Mouse (Mus musculus): ENCODE measurements around the gene Mrpl20. TPM values are rescaled to one million over a fixed set of nuclear protein-coding genes. Genes with fewer than 3 reads are reported as not detected.

The Mrpl20 gene
- polyA plus RNA-seq, 1 experiment from 2014 or later, result 248 TPM

Small RNAs within 50 kb of the gene (microRNA-seq; reads per million reads assigned to microRNA genes)
- not detected for gene Gm27743

Other genes with a start within 250 kb of the Mrpl20 start
- gene Nadk, start 240.5 kb upstream of the Mrpl20 start, polyA plus RNA-seq (2015; fragmentation: Nextera tagmentation; extraction: Ambion mirVana), result 80.6 and 85.9 TPM in 2 replicates
- gene Slc35e2, start 201.5 kb upstream of the Mrpl20 start, polyA plus RNA-seq (2015; fragmentation: Nextera tagmentation; extraction: Ambion mirVana), result 14.6 and 16.3 TPM in 2 replicates
- gene Cdk11b, start 178.0 kb upstream of the Mrpl20 start, polyA plus RNA-seq (2015; fragmentation: Nextera tagmentation; extraction: Ambion mirVana), result 49.3 and 53.0 TPM in 2 replicates
- not detected in 2 replicates for gene Gm10563, start 157.5 kb upstream of the Mrpl20 start, polyA plus RNA-seq (2015; fragmentation: Nextera tagmentation; extraction: Ambion mirVana)
- 4.7 and 6.5 TPM in 2 replicates for gene Mmp23, start 149.5 kb upstream of the Mrpl20 start, polyA plus RNA-seq (2015; fragmentation: Nextera tagmentation; extraction: Ambion mirVana)
- gene Mib2, start 133.7 kb upstream of the Mrpl20 start, polyA plus RNA-seq (2015; fragmentation: Nextera tagmentation; extraction: Ambion mirVana), result 50.6 and 62.2 TPM in 2 replicates
- gene Fndc10, start 108.5 kb upstream of the Mrpl20 start, polyA plus RNA-seq (2015; fragmentation: Nextera tagmentation; extraction: Ambion mirVana), result 17.2 and 20.6 TPM in 2 replicates
- gene Ssu72, start 98.1 kb upstream of the Mrpl20 start, polyA plus RNA-seq (2015; fragmentation: Nextera tagmentation; extraction: Ambion mirVana), result 160 and 166 TPM in 2 replicates
- 23.8 and 27.0 TPM in 2 replicates for gene Tmem240, start 68.1 kb upstream of the Mrpl20 start, polyA plus RNA-seq (2015; fragmentation: Nextera tagmentation; extraction: Ambion mirVana)
- 92.0 and 99.4 TPM in 2 replicates for gene Atad3a, start 41.8 kb upstream of the Mrpl20 start, polyA plus RNA-seq (2015; fragmentation: Nextera tagmentation; extraction: Ambion mirVana)
- 32.2 and 33.7 TPM in 2 replicates for gene Vwa1, start 28.2 kb upstream of the Mrpl20 start, polyA plus RNA-seq (2015; fragmentation: Nextera tagmentation; extraction: Ambion mirVana)
- 0.98 and 1.2 TPM in 2 replicates for gene Tmem88b, start 17.0 kb upstream of the Mrpl20 start, polyA plus RNA-seq (2015; fragmentation: Nextera tagmentation; extraction: Ambion mirVana)
- gene Ankrd65, start 12.4 kb upstream of the Mrpl20 start, polyA plus RNA-seq (2015; fragmentation: Nextera tagmentation; extraction: Ambion mirVana), result not detected in 2 replicates
- gene Ccnl2, start 9.6 kb downstream of the Mrpl20 start, polyA plus RNA-seq (2015; fragmentation: Nextera tagmentation; extraction: Ambion mirVana), result 134 and 137 TPM in 2 replicates
- gene Aurkaip1, start 28.4 kb downstream of the Mrpl20 start, polyA plus RNA-seq (2015; fragmentation: Nextera tagmentation; extraction: Ambion mirVana), result 129 TPM in 2 replicates
- gene Mxra8, start 36.8 kb downstream of the Mrpl20 start, polyA plus RNA-seq (2015; fragmentation: Nextera tagmentation; extraction: Ambion mirVana), result 32.5 and 32.7 TPM in 2 replicates
- 30.8 and 32.8 TPM in 2 replicates for gene Dvl1, start 44.5 kb downstream of the Mrpl20 start, polyA plus RNA-seq (2015; fragmentation: Nextera tagmentation; extraction: Ambion mirVana)
- gene Tas1r3, start 60.5 kb downstream of the Mrpl20 start, polyA plus RNA-seq (2015; fragmentation: Nextera tagmentation; extraction: Ambion mirVana), result 0.43 and 0.54 TPM in 2 replicates
- 25.6 and 29.1 TPM in 2 replicates for gene Cptp, start 66.6 kb downstream of the Mrpl20 start, polyA plus RNA-seq (2015; fragmentation: Nextera tagmentation; extraction: Ambion mirVana)
- 71.6 and 78.6 TPM in 2 replicates for gene Ints11, start 66.7 kb downstream of the Mrpl20 start, polyA plus RNA-seq (2015; fragmentation: Nextera tagmentation; extraction: Ambion mirVana)
- gene Pusl1, start 88.9 kb downstream of the Mrpl20 start, polyA plus RNA-seq (2015; fragmentation: Nextera tagmentation; extraction: Ambion mirVana), result 58.5 and 62.9 TPM in 2 replicates
- gene Acap3, start 88.9 kb downstream of the Mrpl20 start, polyA plus RNA-seq (2015; fragmentation: Nextera tagmentation; extraction: Ambion mirVana), result 68.8 and 74.6 TPM in 2 replicates
- 104 and 115 TPM in 2 replicates for gene Ube2j2, start 141.0 kb downstream of the Mrpl20 start, polyA plus RNA-seq (2015; fragmentation: Nextera tagmentation; extraction: Ambion mirVana)
- 13.4 and 16.6 TPM in 2 replicates for gene C1qtnf12, start 159.4 kb downstream of the Mrpl20 start, polyA plus RNA-seq (2015; fragmentation: Nextera tagmentation; extraction: Ambion mirVana)
- gene B3galt6, start 189.8 kb downstream of the Mrpl20 start, polyA plus RNA-seq (2015; fragmentation: Nextera tagmentation; extraction: Ambion mirVana), result 33.1 and 35.9 TPM in 2 replicates
- 114 and 120 TPM in 2 replicates for gene Sdf4, start 190.0 kb downstream of the Mrpl20 start, polyA plus RNA-seq (2015; fragmentation: Nextera tagmentation; extraction: Ambion mirVana)
- 0.64 and 0.73 TPM in 2 replicates for gene Tnfrsf4, start 211.0 kb downstream of the Mrpl20 start, polyA plus RNA-seq (2015; fragmentation: Nextera tagmentation; extraction: Ambion mirVana)
- gene Tnfrsf18, start 223.3 kb downstream of the Mrpl20 start, polyA plus RNA-seq (2015; fragmentation: Nextera tagmentation; extraction: Ambion mirVana), result 1.9 and 2.1 TPM in 2 replicates

Measured in hindbrain, embryonic 15.5 days (tissue).